Mouse (Mus musculus) small intestine, adult 10 weeks (tissue): ENCODE data around the gene Klk13. TPM values are rescaled to one million over a fixed set of nuclear protein-coding genes. Genes with fewer than 3 reads are reported as not detected.

Source experiments
- polyA plus RNA-seq: library from polyadenylated mRNA; stranded (reverse); fragments of 350-450 nt; fragmentation: Illumina TruSeq; extraction: RNeasy Lipid Tissue Mini Kit (QIAGEN cat#74804); gene quantifications from one replicate; pipeline ENCODE4 v1.2.3, GENCODE M21; 2014; ENCODE audit warnings: low replicate concordance

The Klk13 gene
- polyA plus RNA-seq = not detected

GRCm38 (mm10) chr7:43712267-43712666 is at the start of gene Klk13:
Klk13 (plus strand) TSS chr7:43712567.

GRCm38 (mm10) chr7:43671809-43672580 is 40.4 kb upstream of the Klk13 start, which contains the start of gene Ctu1:
Ctu1 (plus strand) TSS chr7:43672016.

GRCm38 (mm10) chr7:43690118-43690517 is 22.2 kb upstream of the Klk13 start, which contains the start of gene Klk14:
Klk14 (plus strand) TSS chr7:43690418.

GRCm38 (mm10) chr7:43768597-43768996 is 56.2 kb downstream of the Klk13 start, which contains the start of gene Klk12:
Klk12 (plus strand) TSS chr7:43768897.

GRCm38 (mm10) chr7:43774364-43774763 is 62.0 kb downstream of the Klk13 start, which contains the start of gene Klk11:
Klk11 (plus strand) TSS chr7:43774604.

Other genes starting within 250 kb of the Klk13 start
- 0.33 TPM for gene Vsig10l, start 249.4 kb upstream of the Klk13 start, polyA plus RNA-seq
- gene Iglon5, start 222.5 kb upstream of the Klk13 start, polyA plus RNA-seq = not detected
- gene 4931406B18Rik, start 206.6 kb upstream of the Klk13 start, polyA plus RNA-seq = not detected
- 12.9 TPM for gene Cd33, start 168.1 kb upstream of the Klk13 start, polyA plus RNA-seq
- gene Zfp658, start 150.3 kb upstream of the Klk13 start, polyA plus RNA-seq = 0.82 TPM
- 15.8 TPM for gene Zfp719, start 133.0 kb upstream of the Klk13 start, polyA plus RNA-seq
- not detected for gene Zfp819, start 105.4 kb upstream of the Klk13 start, polyA plus RNA-seq
- 22.1 TPM for gene Ceacam18, start 77.9 kb upstream of the Klk13 start, polyA plus RNA-seq
- 0.82 TPM for gene Siglece, start 52.4 kb upstream of the Klk13 start, polyA plus RNA-seq
- gene Ctu1, start 40.6 kb upstream of the Klk13 start, polyA plus RNA-seq = 0.85 TPM
- gene Klk14, start 22.1 kb upstream of the Klk13 start, polyA plus RNA-seq = not detected
- not detected for gene Klk12, start 56.3 kb downstream of the Klk13 start, polyA plus RNA-seq
- not detected for gene Klk11, start 62.0 kb downstream of the Klk13 start, polyA plus RNA-seq
- gene Klk10, start 68.5 kb downstream of the Klk13 start, polyA plus RNA-seq = not detected
- gene Klk9, start 79.3 kb downstream of the Klk13 start, polyA plus RNA-seq = not detected
- not detected for gene Klk8, start 85.0 kb downstream of the Klk13 start, polyA plus RNA-seq
- not detected for gene Klk7, start 98.7 kb downstream of the Klk13 start, polyA plus RNA-seq
- gene Klk6, start 111.9 kb downstream of the Klk13 start, polyA plus RNA-seq = not detected
- not detected for gene Klk5, start 129.4 kb downstream of the Klk13 start, polyA plus RNA-seq
- gene Klk4, start 168.6 kb downstream of the Klk13 start, polyA plus RNA-seq = not detected
- not detected for gene Klk15, start 221.2 kb downstream of the Klk13 start, polyA plus RNA-seq
- not detected for gene Klk1b8, start 238.1 kb downstream of the Klk13 start, polyA plus RNA-seq